Mouse (Mus musculus) forebrain, embryonic 16.5 days (tissue): ENCODE measurements around the gene Kctd17. TPM values are rescaled to one million over a fixed set of nuclear protein-coding genes. Genes with fewer than 3 reads are reported as not detected.
A peak's percentile ranks its signal among the peaks of the same experiment; 100 is the strongest.

ENCODE experiments used
- ATAC-seq: fragments of 200-750 bp; cut with Nextera tagmentation; 2 replicates; pipeline ENCODE4 v1.8.0; 2017; ENCODE audit warnings: mild to moderate bottlenecking, moderate library complexity
- H3K27ac ChIP-seq: fragments of 300-500 bp; sonication (generic); 2 replicates; pipeline ENCODE4 v1.5.1; 2014; ENCODE audit warnings: low read length, control low read depth
- H3K27me3 ChIP-seq: fragments of 300-500 bp; sonication (generic); replicated peaks from 2 replicates; pipeline ENCODE4 v1.6.1; 2014; ENCODE audit warnings: low read length; ENCODE audit not compliant: control insufficient read depth, insufficient read depth
- H3K36me3 ChIP-seq: fragments of 300-500 bp; sonication (generic); 2 replicates; pipeline ENCODE4 v1.6.1; 2014; ENCODE audit not compliant: control insufficient read depth, insufficient read depth
- H3K4me1 ChIP-seq: fragments of 300-500 bp; sonication (generic); replicated peaks from 2 replicates; pipeline ENCODE4 v1.6.1; 2014; ENCODE audit warnings: low read length; ENCODE audit not compliant: control insufficient read depth, insufficient read depth
- H3K4me2 ChIP-seq: fragments of 300-500 bp; sonication (generic); 2 replicates; pipeline ENCODE4 v1.6.1; 2014; ENCODE audit warnings: mild to moderate bottlenecking, low read length, control low read depth
- H3K4me3 ChIP-seq: fragments of 300-500 bp; sonication (generic); replicated peaks from 2 replicates; pipeline ENCODE4 v1.5.1; 2014; ENCODE audit warnings: mild to moderate bottlenecking, low read length, control low read depth
- H3K9ac ChIP-seq: fragments of 300-500 bp; sonication (generic); replicated peaks from 2 replicates; pipeline ENCODE4 v1.6.1; 2014; ENCODE audit warnings: low read depth, low read length, control low read depth
- H3K9me3 ChIP-seq: fragments of 300-500 bp; sonication (generic); 2 replicates; pipeline ENCODE4 v1.6.1; 2016; ENCODE audit warnings: low read length; ENCODE audit not compliant: control insufficient read depth
- WGBS: fragments of 180-500 bp; shearing (Covaris S2); extraction: QIAGEN DNeasy Blood & Tissue Kit; methylation state at CpG from one replicate; pipeline ENCODE4 v1.1.7; 2014; 5-methylcytosine and 5-hydroxymethylcytosine counted together
- polyA plus RNA-seq: library from polyadenylated mRNA; unstranded; fragments of >200 nt; fragmentation: Nextera tagmentation; extraction: Ambion mirVana; gene quantifications from 2 replicates; pipeline ENCODE4 v1.2.1, GENCODE M21; 2015

The Kctd17 gene
- polyA plus RNA-seq, 1 experiment from 2014 or later = 141 TPM

DNA sequence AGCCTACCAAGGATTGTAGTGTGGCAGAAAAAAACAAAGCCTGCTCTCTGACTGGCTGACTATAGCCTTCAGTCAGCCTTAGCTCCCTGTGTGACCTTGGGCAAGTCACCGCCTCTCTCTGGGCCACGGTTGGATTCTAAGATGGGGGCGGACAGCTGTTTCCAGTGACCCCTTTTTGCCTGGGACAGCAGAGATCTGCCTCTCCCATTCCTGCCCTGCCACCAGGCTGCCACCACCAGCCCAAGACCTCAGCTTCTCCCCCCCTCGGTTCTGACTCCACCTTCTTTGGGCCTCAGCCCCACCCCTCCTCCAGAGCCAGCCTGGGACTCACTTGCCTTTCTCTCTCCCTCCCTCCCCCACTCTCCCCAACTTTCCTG, 9.6 kb downstream of the Kctd17 start:
- no peaks in the 10 kb centered on the region for H3K9me3 ChIP-seq
- no peak overlapping the region for H3K4me3 ChIP-seq
- 50% methylated on average over 4 of the region's 4 CpGs for WGBS
- no peak for ATAC-seq
- no peak overlapping the region for H3K4me2 ChIP-seq
- H3K36me3 ChIP-seq = 0 out of 2 replicates have a peak, but pooled peaks cover 3% of the 10 kb centered on the region
- no peaks in the 10 kb centered on the region for H3K27me3 ChIP-seq
- H3K4me1 ChIP-seq = peaks cover 23% of the 10 kb centered on the region
- H3K9ac ChIP-seq = no peak overlapping the region
- no peak overlapping the region for H3K27ac ChIP-seq

DNA sequence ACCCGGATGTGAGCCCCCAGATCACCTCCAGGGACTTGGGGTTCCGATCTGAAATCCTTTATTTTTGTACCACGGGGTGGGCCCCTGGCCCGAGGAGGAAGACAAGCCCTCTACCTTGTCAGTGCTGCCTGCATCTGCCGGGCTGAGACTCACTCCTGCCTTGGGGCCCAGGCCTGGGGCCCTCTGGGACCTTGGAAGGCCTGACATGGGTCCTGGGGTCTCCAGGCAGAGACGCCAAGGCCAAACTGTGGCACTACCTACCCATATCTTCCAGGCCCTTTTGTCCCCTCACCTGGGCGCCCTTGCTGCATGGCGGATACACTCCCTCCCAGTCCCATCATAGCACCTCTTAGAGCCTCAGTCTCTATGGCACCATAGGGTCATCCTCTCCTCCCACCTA, 10.1 kb downstream of the Kctd17 start:
- Histone ChIP-seq H3K27me3 (no peaks in the 10 kb centered on the region), H3K4me3 (no peak overlapping the region), H3K27ac (no peak overlapping the region), H3K4me1 (peaks cover 23% of the 10 kb centered on the region), H3K4me2 (no peak overlapping the region), H3K36me3 (0 out of 2 replicates have a peak, but pooled peaks cover 3% of the 10 kb centered on the region), H3K9ac (no peak overlapping the region), H3K9me3 (no peaks in the 10 kb centered on the region)
- ATAC-seq = no peak
- WGBS = 52% methylated on average over 8 of the region's 8 CpGs

DNA sequence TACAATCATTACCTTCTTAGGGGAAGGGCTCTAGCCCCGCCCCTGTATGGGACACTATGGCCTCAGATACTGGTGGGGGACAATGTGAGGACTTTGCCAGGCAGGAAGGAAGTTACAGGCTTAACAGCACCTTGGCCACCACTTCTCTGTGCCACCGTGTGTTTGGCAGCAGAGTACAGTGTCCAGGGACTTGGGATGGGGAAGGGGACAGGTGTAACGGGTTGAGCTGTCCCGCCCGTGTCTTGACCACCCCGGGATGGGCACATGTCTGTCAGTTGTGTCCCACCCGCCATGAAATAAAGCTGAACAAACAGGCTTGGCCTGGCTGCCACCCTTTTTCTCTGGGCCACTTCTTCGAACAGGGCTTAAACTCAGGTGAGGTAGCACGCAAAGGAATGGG, 10.6 kb downstream of the Kctd17 start:
- Histone ChIP-seq H3K4me3 (no peak overlapping the region), H3K27ac (no peak overlapping the region), H3K27me3 (no peaks in the 10 kb centered on the region), H3K4me2 (no peak overlapping the region), H3K9ac (no peak overlapping the region), H3K36me3 (0 out of 2 replicates have a peak, but pooled peaks cover 3% of the 10 kb centered on the region), H3K9me3 (no peaks in the 10 kb centered on the region), H3K4me1 (peaks cover 23% of the 10 kb centered on the region)
- no peak for ATAC-seq
- 60% methylated on average over 9 of the region's 9 CpGs for WGBS

DNA sequence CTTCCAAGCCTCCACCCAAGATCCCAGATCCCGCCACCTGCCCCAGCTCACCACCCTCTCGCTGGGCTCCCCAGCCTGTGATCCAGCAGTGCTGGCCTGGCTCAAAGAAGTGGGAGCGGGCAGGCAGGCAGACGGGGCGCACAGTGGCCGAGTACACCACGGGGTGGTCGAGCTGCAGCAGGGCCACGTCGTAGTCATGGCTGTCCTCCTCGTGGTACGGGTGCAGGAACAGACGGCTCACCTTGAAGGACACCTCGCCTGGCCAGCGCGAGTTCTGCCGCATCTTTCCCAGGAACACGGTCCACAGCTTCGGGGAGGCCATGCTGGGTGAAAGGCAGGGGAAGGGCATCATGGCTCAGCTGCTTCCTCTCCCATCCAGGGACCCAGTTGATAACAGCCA, 13.9 kb downstream of the Kctd17 start:
- Histone ChIP-seq H3K36me3 (no peaks in the 10 kb centered on the region), H3K4me1 (peaks cover 10% of the 10 kb centered on the region), H3K9ac (no peak overlapping the region), H3K27me3 (no peaks in the 10 kb centered on the region), H3K4me2 (no peak overlapping the region), H3K27ac (no peak overlapping the region), H3K4me3 (no peak overlapping the region), H3K9me3 (no peaks in the 10 kb centered on the region)
- 94% methylated on average over 19 of the region's 19 CpGs for WGBS
- ATAC-seq = no peak

DNA sequence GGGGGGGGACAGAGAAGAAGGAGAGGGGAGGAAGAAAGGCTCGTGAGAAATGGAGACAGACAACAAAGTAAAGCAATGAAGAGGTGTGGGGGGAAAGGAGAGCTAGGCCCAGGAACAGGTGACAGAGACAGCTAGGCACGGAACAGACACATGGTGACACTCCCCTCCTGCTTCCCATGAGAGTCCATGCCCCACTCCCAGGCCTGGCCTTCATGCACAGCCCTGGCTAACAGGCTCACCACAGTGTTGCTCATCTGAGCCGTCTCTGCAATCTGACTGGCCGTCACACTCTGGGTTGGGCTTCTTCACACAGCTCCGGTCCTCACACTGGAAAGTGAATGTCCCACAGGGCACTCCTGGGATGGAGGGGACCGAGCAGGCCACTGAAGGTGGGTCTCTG, 15.5 kb downstream of the Kctd17 start:
- WGBS = 48% methylated on average over 6 of the region's 6 CpGs
- Histone ChIP-seq H3K9ac (no peak overlapping the region), H3K36me3 (no peaks in the 10 kb centered on the region), H3K4me2 (no peak overlapping the region), H3K4me3 (no peak overlapping the region), H3K27ac (no peak overlapping the region), H3K9me3 (no peaks in the 10 kb centered on the region), H3K27me3 (no peaks in the 10 kb centered on the region), H3K4me1 (peaks cover 12% of the 10 kb centered on the region)
- no peak for ATAC-seq

DNA sequence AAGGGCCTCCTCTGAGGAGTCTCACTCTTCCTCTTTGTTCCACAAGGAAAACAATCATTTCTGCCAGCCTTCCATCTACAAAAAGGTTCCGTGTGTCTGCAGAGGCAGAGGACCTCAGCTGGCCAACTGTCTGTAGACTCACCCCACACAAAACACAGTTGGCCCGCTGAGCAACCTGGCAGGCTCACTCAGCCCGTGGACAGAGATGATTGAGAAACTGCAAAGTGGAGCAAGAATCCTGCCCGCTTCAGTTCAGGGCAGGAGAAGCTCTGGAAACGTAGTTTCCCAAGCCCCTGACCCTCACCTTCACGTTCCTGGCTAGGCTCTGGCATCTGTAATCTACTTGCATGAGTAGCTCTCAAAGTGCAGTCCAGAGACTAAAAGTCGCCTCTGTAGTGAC, 18.8 kb downstream of the Kctd17 start:
- Histone ChIP-seq H3K27me3 (no peaks in the 10 kb centered on the region), H3K4me1 (peaks cover 9% of the 10 kb centered on the region), H3K4me2 (no peak overlapping the region), H3K27ac (no peak overlapping the region), H3K4me3 (no peak overlapping the region), H3K9ac (no peak overlapping the region), H3K36me3 (no peaks in the 10 kb centered on the region), H3K9me3 (no peaks in the 10 kb centered on the region)
- ATAC-seq = no peak
- WGBS = 41% methylated on average over 7 of the region's 7 CpGs

DNA sequence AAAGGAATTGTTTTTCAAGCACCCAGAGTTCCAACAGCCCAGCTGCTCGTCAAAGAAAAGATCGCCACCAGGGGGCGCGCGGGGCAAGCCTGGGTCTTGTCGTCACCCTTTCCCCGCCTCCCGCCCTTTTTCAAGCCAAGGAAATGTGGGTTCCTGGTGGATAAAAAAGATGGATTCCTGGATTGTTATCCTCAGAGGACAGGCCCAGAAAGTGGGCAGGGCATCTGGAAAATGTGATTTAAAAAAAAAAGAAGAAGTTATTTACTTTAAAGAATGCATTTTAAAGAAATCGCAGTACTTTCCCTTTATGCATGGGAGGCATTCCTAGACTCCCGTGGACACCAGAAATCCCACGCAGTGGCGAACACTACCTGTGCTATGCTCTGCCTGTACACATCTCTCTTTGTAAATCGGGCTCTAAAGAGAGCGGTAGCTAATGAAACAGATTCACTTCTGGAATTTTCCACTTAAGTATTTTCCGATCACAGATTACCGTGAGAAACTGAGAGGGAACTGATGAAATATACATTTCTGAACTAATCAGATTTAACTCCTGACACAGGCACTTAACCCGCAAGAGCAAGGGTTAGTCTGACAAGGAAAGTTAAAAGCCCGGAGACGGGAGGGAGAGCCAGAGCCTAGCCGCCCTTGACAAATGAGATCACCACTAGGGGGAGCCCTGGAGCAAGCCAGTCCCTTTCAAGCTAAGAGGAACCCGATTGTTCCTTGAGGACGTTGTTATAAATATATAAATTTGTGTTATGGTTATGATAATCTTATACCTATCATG, 19.6 kb downstream of the Kctd17 start:
- WGBS = under 1% methylated on average over 22 of the region's 22 CpGs

DNA sequence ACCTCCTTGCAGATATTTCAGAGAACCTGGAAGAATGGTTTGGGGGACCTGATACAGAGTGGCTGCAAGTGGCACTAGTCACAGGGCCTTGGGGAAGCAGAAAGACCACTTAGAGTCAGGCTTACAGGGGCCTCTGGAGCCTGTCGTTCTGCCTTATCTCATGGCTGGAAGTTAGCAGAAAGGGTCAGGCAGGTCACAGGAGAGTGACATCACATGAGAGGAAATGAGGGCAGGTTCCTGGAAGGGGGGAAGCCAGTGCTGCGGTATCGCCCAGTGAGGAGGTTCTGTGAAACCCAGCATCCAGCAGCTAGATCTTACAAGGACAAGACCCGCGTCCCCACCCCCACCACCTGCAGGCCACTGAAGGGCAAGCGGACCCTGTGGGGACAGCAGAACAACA, 20.8 kb downstream of the Kctd17 start:
- no peak for ATAC-seq
- Histone ChIP-seq H3K4me1 (peaks cover 9% of the 10 kb centered on the region), H3K36me3 (no peaks in the 10 kb centered on the region), H3K9me3 (no peaks in the 10 kb centered on the region), H3K4me3 (no peak overlapping the region), H3K27ac (no peak overlapping the region), H3K9ac (no peak overlapping the region), H3K4me2 (no peak overlapping the region), H3K27me3 (no peaks in the 10 kb centered on the region)
- 81% methylated on average over 6 of the region's 6 CpGs for WGBS

More for the DNA sequence above, 19.6 kb downstream of the Kctd17 start:
- peak overlapping the region; percentile 44 for H3K9ac ChIP-seq
- peak overlapping the region; percentile 66 for H3K27ac ChIP-seq
- H3K9me3 ChIP-seq = no peaks in the 10 kb centered on the region
- H3K4me3 ChIP-seq = peak overlapping the region; percentile 39
- H3K4me2 ChIP-seq = peak overlapping the region; percentile 72
- H3K36me3 ChIP-seq = no peaks in the 10 kb centered on the region
- peak; percentile 78 for ATAC-seq
- no peaks in the 10 kb centered on the region for H3K27me3 ChIP-seq
- peaks cover 9% of the 10 kb centered on the region for H3K4me1 ChIP-seq

DNA sequence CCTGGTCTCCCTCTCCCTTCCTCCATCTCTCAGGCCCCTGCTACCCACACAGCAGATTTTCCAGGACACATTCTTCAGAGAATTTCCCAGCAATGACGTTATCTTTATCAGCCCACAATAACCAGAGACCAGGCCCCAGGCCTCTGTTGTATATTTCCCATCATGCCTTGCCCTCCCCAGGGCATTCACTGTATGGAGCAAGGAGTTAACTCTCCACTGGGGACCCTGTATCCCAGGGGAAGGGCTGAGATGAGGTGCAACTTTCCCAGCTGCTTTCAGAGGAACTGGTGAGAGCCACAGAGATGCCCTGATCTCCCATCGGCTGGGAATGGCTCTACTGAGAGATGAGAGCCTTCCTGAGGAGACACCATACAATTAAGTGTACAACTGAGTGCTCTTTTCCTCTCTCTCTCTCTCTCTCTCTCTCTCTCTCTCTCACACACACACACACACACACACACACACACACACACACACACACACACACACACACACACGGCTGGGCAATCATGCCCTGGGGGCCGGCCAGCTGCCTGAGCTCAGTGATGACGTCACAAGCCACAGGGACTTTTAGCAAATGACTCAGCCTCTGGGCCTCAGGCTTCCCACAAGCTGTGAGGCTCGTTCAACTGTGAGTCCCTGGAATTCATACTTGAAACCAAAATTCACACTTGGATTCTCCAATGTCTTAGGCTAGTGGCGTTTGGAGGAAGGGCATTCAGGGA, 21.5 kb downstream of the Kctd17 start:
- H3K36me3 ChIP-seq = no peaks in the 10 kb centered on the region
- H3K9ac ChIP-seq = no peak overlapping the region
- no peak overlapping the region for H3K27ac ChIP-seq
- ATAC-seq = no peak
- no peaks in the 10 kb centered on the region for H3K9me3 ChIP-seq
- no peaks in the 10 kb centered on the region for H3K27me3 ChIP-seq
- WGBS = 34% methylated on average over 7 of the region's 7 CpGs
- H3K4me2 ChIP-seq = no peak overlapping the region
- peaks cover 9% of the 10 kb centered on the region for H3K4me1 ChIP-seq
- no peak overlapping the region for H3K4me3 ChIP-seq
